Mouse (Mus musculus) stomach, embryonic 14.5 days (tissue): ENCODE data around the gene Tmed9. TPM values are rescaled to one million over a fixed set of nuclear protein-coding genes. Genes with fewer than 3 reads are reported as not detected.

Source experiments
- ATAC-seq: fragments of 200-750 bp; cut with Nextera tagmentation; 2 replicates; pipeline ENCODE4 v1.8.0; 2017; ENCODE audit warnings: low read depth, moderate TSS enrichment; ENCODE audit not compliant: insufficient number of reproducible peaks, insufficient read depth, low FRiP score
- H3K27ac ChIP-seq: fragments of 300-500 bp; sonication (generic); 2 replicates; pipeline ENCODE4 v1.5.1; 2014; ENCODE audit warnings: mild to moderate bottlenecking, low read length, moderate library complexity, mixed read lengths
- H3K27me3 ChIP-seq: fragments of 300-500 bp; sonication (generic); 2 replicates; pipeline ENCODE4 v1.6.1; 2014; ENCODE audit warnings: low read length, control low read depth, mixed read lengths; ENCODE audit not compliant: control insufficient read depth, insufficient read depth
- H3K36me3 ChIP-seq: fragments of 300-500 bp; sonication (generic); 2 replicates; pipeline ENCODE4 v1.6.1; 2014; ENCODE audit warnings: mild to moderate bottlenecking, control low read depth, low read length, moderate library complexity, mixed read lengths; ENCODE audit not compliant: control insufficient read depth, insufficient read depth
- H3K4me1 ChIP-seq: fragments of 300-500 bp; sonication (generic); 2 replicates; pipeline ENCODE4 v1.6.1; 2014; ENCODE audit warnings: low read length, control low read depth, mixed read lengths; ENCODE audit not compliant: control insufficient read depth, insufficient read depth
- H3K4me2 ChIP-seq: fragments of 300-500 bp; sonication (generic); replicated peaks from 2 replicates; pipeline ENCODE4 v1.6.1; 2014; ENCODE audit warnings: low read depth, low read length, control low read depth
- H3K4me3 ChIP-seq: fragments of 300-500 bp; sonication (generic); 2 replicates; pipeline ENCODE4 v1.5.1; 2014; ENCODE audit warnings: low read depth, low read length, control low read depth
- H3K9ac ChIP-seq: fragments of 300-500 bp; sonication (generic); replicated peaks from 2 replicates; pipeline ENCODE4 v1.6.1; 2014; ENCODE audit warnings: low read depth, mild to moderate bottlenecking, control low read depth, low read length, moderate library complexity, mixed read lengths
- H3K9me3 ChIP-seq: fragments of 300-500 bp; sonication (generic); 2 replicates; pipeline ENCODE4 v1.6.1; 2016; ENCODE audit warnings: low read depth, low read length, control low read depth; ENCODE audit not compliant: control insufficient read depth
- WGBS: fragments of 180-500 bp; shearing (Covaris S2); extraction: QIAGEN DNeasy Blood & Tissue Kit; methylation state at CpG from one replicate; pipeline ENCODE4 v1.1.7; 2014; 5-methylcytosine and 5-hydroxymethylcytosine counted together
- polyA plus RNA-seq: library from polyadenylated mRNA; unstranded; fragments of >200 nt; fragmentation: Nextera tagmentation; extraction: Ambion mirVana; gene quantifications from 2 replicates; pipeline ENCODE4 v1.2.1, GENCODE M21; 2014

Gene Tmed9
- polyA plus RNA-seq, 1 experiment from 2014 or later, result 74.3 TPM

GRCm38 (mm10) chr13:55535796-55536193, 37.7 kb upstream of the Tmed9 start:
- ATAC-seq, result no peak
- Histone ChIP-seq H3K9ac (peak overlapping the region; percentile 72), H3K27ac (no peak overlapping the region), H3K4me1 (peaks cover 11% of the 10 kb centered on the region), H3K4me2 (peak overlapping the region; percentile 67), H3K9me3 (no peaks in the 10 kb centered on the region), H3K4me3 (peak overlapping the region; percentile 84), H3K27me3 (no peaks in the 10 kb centered on the region), H3K36me3 (peaks cover 63% of the 10 kb centered on the region)
- WGBS, result 21% methylated on average over 17 of the region's 17 CpGs

- under 1% methylated on average over 70 of the region's 70 CpGs for WGBS
- Histone ChIP-seq H3K4me3 (peak within 1 kb of the TSS; percentile 84), H3K9me3 (no peaks in the 10 kb centered on the region), H3K4me2 (peak within 1 kb of the TSS; percentile 67), H3K4me1 (peaks cover 11% of the 10 kb centered on the region), H3K9ac (peak within 1 kb of the TSS; percentile 72), H3K27me3 (no peaks in the 10 kb centered on the region), H3K36me3 (peaks cover 65% of the 10 kb centered on the region), H3K27ac (peak within 1 kb of the TSS; percentile 28; the same call in 1 of the 2 replicates)
- peak; percentile 97 for ATAC-seq
Measured at GRCm38 (mm10) chr13:55536194-55537175, 37.0 kb upstream of the Tmed9 start, which contains the start of gene Ddx41. TSS of gene Ddx41 (minus strand) at chr13:55536658.

GRCm38 (mm10) chr13:55540933-55541332, 32.6 kb upstream of the Tmed9 start:
- WGBS, result 84% methylated on average over 2 of the region's 2 CpGs
- no peak for ATAC-seq
- Histone ChIP-seq H3K36me3 (peaks cover 73% of the 10 kb centered on the region), H3K4me2 (no peak overlapping the region), H3K9ac (no peak overlapping the region), H3K4me3 (no peak overlapping the region), H3K27ac (no peak overlapping the region), H3K27me3 (no peaks in the 10 kb centered on the region), H3K4me1 (peaks cover 3% of the 10 kb centered on the region; the same call in 1 of the 2 replicates), H3K9me3 (no peaks in the 10 kb centered on the region)

- Histone ChIP-seq H3K9ac (no peak overlapping the region), H3K27me3 (no peaks in the 10 kb centered on the region), H3K27ac (no peak overlapping the region), H3K4me3 (no peak overlapping the region), H3K36me3 (peaks cover 90% of the 10 kb centered on the region), H3K4me1 (no peaks in the 10 kb centered on the region), H3K9me3 (no peaks in the 10 kb centered on the region), H3K4me2 (no peak overlapping the region)
- WGBS, result 99% methylated on average over 4 of the region's 4 CpGs
- ATAC-seq, result no peak
Measured at GRCm38 (mm10) chr13:55542891-55543290, 30.6 kb upstream of the Tmed9 start.

- H3K36me3 ChIP-seq, result peaks cover 92% of the 10 kb centered on the region
- no peaks in the 10 kb centered on the region for H3K4me1 ChIP-seq
- no peaks in the 10 kb centered on the region for H3K27me3 ChIP-seq
- no peak overlapping the region for H3K4me2 ChIP-seq
- H3K27ac ChIP-seq, result no peak overlapping the region
- no peaks in the 10 kb centered on the region for H3K9me3 ChIP-seq
- H3K9ac ChIP-seq, result no peak overlapping the region
- WGBS, result 87% methylated on average over 8 of the region's 8 CpGs
- no peak for ATAC-seq
- H3K4me3 ChIP-seq, result no peak overlapping the region
Measured at GRCm38 (mm10) chr13:55543447-55543846, 30.1 kb upstream of the Tmed9 start.

- Histone ChIP-seq H3K9me3 (no peaks in the 10 kb centered on the region), H3K27me3 (no peaks in the 10 kb centered on the region), H3K4me2 (no peak overlapping the region), H3K4me1 (no peaks in the 10 kb centered on the region), H3K9ac (no peak overlapping the region), H3K36me3 (peaks cover 85% of the 10 kb centered on the region), H3K4me3 (no peak overlapping the region), H3K27ac (no peak overlapping the region)
- no peak for ATAC-seq
- WGBS, result 89% methylated on average over 6 of the region's 6 CpGs
Measured at GRCm38 (mm10) chr13:55544792-55545191, 28.7 kb upstream of the Tmed9 start.

- 86% methylated on average over 2 of the region's 2 CpGs for WGBS
- Histone ChIP-seq H3K4me2 (no peak overlapping the region), H3K4me3 (no peak overlapping the region), H3K9ac (no peak overlapping the region), H3K36me3 (peaks cover 81% of the 10 kb centered on the region), H3K27ac (no peak overlapping the region), H3K4me1 (no peaks in the 10 kb centered on the region), H3K9me3 (no peaks in the 10 kb centered on the region), H3K27me3 (no peaks in the 10 kb centered on the region)
- ATAC-seq, result no peak
Measured at GRCm38 (mm10) chr13:55547916-55548315, 25.6 kb upstream of the Tmed9 start.

- Histone ChIP-seq H3K4me3 (no peak overlapping the region), H3K9me3 (no peaks in the 10 kb centered on the region), H3K4me2 (no peak overlapping the region), H3K27ac (no peak overlapping the region), H3K4me1 (no peaks in the 10 kb centered on the region), H3K27me3 (no peaks in the 10 kb centered on the region), H3K9ac (no peak overlapping the region), H3K36me3 (peaks cover 77% of the 10 kb centered on the region)
- no peak for ATAC-seq
- 85% methylated on average over 5 of the region's 5 CpGs for WGBS
Measured at GRCm38 (mm10) chr13:55548426-55548825, 25.1 kb upstream of the Tmed9 start.
